Mouse (Mus musculus) T-helper 2 cell (primary cell): ENCODE measurements around the gene Psmb8.

Experiments used
- in situ Hi-C: fragments of 300-600 bp; cut with MboI, MseI; formaldehyde crosslinking; loops from one replicate; pipeline ENCODE4 v1.15.1; 2025; ENCODE audit warnings: high pct_unique_total_duplicates

The Psmb8 gene

DNA sequence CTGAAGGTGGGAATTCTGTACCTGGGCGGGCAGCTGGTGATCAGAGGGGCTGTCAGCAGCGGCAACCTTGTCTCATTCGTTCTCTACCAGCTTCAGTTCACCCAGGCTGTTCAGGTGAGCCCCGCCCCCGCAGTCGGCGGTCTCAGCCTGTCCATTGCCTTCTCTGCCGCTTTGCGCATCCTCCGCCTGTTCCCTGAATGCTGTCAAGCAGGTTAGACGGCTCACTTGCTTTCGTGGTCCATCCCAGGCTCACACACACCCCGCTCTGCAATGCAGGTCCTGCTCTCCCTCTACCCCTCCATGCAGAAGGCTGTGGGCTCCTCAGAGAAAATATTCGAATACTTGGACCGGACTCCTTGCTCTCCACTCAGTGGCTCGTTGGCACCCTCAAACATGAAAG is 4.7 kb upstream of the Psmb8 start:
- in situ Hi-C loops = loop anchor here (10.0 kb wide), 2 partner anchors 238 to 508 kb away; partner anchors contain the start of genes B3galt4, Hnrnpm, Rps18 and Vps52

DNA sequence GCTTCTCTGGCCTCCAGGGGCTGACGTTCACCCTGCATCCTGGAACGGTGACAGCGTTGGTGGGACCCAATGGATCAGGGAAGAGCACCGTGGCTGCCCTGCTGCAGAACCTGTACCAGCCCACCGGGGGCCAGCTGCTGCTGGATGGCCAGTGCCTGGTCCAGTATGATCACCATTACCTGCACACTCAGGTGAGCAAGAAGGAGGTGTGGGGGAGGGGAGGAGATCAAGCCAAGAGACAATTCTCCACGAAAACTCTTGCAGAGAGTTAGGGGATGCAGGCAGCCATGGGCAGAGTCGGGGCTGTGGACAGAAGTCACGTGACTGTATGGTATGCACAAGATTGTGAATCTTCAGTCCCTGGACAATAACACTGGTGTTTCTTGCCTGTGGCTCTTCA is 4.1 kb upstream of the Psmb8 start:
- in situ Hi-C loops = loop anchor here (10.0 kb wide), 2 partner anchors 239 to 509 kb away; partner anchors contain the start of genes B3galt4, Hnrnpm, Rps18 and Vps52

DNA sequence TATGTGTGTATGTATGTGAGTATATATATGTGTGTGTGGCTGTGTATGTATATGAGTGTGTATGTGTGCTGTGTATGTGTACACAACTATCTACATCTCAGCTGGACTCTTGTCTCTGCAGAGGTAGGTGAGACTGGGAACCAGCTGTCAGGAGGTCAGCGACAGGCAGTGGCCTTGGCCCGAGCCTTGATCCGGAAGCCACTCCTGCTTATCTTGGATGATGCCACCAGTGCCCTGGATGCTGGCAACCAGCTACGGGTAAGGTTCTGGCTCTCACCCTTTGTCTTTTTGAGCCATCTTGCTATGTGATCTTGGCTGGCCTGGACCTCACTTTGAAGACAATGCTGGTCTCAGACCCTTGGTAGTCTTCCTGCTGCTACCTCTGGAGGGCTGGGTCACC is 2.8 kb upstream of the Psmb8 start:
- in situ Hi-C loops = loop anchor here (10.0 kb wide), 2 partner anchors 240 to 510 kb away; partner anchors contain the start of genes B3galt4, Hnrnpm, Rps18 and Vps52

DNA sequence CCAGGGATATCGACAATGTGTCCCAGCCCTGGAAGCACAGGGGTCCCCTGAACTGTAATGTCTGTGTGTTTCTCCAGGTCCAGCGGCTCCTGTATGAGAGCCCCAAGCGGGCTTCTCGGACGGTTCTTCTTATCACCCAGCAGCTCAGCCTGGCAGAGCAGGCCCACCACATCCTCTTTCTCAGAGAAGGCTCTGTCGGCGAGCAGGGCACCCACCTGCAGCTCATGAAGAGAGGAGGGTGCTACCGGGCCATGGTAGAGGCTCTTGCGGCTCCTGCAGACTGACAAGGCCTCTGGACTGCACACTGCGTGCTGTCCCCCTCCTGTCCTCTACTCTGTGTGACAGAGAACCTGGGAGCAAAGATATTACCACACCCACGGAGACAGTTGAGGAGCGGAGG is 1.0 kb upstream of the Psmb8 start:
- in situ Hi-C loops = loop anchor here (10.0 kb wide), 2 partner anchors 242 to 512 kb away; partner anchors contain the start of genes B3galt4, Hnrnpm, Rps18 and Vps52

DNA sequence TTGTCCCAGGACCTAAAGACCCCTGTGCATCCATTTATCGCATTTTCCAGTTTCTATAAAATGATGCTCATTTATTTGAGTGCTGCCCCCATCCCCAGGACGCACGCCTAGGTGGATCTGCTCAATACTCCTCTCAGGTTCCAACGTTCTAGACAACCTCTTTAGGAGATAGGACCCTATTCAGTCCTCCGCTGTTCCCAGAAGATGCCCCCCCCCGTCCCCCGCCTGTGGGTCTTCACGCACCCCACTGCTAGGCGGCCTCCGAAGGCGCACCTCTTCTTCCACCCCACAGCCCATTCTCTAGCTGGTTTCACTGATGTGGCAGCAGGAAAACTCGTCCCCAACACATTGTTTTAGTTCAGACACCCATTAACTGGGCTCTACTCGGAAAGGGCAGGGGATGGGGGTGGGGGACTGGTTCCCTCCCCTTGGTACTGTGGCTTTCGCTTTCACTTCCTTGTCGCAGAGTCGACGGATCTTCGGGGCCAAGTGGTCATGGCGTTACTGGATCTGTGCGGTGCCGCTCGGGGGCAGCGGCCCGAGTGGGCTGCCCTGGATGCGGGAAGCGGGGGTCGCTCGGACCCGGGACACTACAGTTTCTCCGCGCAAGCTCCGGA is 491 bp downstream of the Psmb8 start:
- in situ Hi-C loops = loop anchor here (10.0 kb wide), 2 partner anchors 243 to 513 kb away; partner anchors contain the start of genes B3galt4, Hnrnpm, Rps18 and Vps52

DNA sequence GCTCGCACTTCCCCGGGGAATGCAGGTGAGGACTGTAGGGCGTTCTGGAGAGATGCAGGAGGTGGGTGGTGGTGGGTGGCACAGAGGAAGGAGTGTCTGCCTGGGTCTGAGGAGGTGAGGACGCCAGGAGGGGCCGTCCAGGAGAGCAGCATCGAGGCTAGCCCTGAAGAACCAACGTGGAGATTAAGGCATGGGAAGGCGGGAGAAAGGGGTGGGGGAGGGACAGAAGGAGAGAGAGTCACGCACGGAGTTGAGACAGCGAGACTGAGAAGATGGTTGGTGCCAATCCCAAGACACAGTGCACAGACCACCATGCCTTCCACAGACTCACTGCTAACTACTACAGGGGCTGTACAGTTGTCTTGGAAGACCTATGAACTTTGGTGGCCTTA is 996 bp downstream of the Psmb8 start:
- in situ Hi-C loops = loop anchor here (10.0 kb wide), 2 partner anchors 244 to 514 kb away; partner anchors contain the start of genes B3galt4, Hnrnpm, Rps18 and Vps52

DNA sequence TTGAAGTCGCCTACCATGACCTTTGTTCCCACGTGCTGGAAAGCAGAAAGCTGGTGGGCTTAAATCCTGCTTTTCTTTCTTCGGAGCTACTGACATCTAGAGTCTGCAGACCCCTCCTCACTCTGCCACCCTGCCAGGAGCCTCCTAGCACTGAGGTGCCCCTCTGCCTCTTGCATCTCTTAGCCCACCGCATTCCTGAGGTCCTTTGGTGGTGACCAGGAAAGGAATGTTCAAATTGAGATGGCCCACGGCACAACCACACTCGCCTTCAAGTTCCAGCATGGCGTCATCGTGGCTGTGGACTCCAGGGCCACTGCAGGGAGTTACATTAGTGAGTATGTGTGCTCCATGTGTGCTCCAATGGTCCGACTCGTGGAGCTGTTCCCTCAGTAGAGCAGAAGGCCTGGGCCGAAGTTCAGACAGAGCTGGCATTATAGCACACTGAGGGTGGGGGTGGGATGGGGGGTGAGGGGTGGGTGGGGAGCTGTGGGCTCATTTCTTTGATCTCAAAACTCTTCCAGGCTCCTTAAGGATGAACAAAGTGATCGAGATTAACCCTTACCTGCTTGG is 1.6 kb downstream of the Psmb8 start:
- in situ Hi-C loops = loop anchor here (10.0 kb wide), 2 partner anchors 244 to 514 kb away; partner anchors contain the start of genes B3galt4, Hnrnpm, Rps18 and Vps52

- in situ Hi-C loops = no loop called here
Observed at GRCm38 (mm10) chr17:34200047-34200446, 2.5 kb downstream of the Psmb8 start.

DNA sequence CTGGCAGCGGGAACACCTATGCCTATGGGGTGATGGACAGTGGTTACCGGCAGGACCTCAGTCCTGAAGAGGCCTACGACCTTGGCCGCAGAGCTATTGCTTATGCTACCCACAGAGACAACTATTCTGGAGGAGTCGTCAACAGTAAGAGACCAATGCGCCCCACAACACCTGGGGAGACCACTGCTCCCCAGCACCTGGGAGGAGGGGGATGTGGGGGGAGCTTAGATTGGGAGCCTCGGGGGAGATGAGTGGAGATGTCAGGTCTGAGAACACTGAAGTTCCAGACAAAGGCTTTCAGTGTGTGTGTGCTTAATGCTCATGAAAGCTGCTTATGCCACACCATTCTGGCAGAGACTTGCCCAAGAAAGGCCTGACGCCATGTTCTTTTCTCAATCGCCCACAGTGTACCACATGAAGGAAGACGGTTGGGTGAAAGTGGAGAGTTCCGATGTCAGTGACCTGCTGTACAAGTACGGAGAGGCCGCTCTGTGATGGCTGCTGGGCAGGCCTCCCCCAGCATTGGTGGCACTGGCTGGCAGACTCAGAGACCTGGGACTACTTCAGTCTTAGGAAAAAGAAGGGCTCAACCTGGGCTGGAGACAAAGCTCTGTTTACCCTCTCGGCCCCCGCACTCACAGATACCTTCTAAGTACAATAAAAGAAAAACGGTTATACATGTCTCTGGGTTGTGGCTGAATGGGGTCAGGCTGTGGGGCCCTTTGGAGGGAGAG is 3.4 kb downstream of the Psmb8 start:
- in situ Hi-C loops = no loop called here

DNA sequence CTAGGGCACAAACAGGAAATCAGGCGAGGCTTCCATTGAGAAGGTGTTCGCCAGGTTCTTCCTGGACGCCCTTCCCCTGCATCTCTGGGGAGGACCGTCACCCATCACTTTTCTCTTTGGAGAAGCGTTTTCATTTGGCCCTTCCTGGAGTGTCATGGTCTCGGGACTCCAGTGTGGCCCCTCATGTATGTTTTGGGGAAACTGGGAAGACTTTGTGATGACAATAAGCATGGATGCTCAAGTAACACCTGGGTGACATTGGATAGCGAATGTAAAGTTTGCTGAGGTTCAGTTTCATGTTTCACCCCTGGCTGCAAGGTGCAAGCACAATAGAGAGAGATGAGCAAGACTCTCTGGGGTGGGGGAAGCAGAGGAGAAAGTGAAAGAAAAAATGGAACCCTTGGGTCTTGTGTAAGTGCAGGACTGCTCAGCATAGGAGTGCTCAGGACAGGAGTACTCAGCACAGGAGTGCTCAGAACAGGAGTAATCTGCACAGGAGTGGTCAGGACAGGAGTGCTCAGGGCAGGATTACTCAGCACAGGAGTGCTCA is 4.1 kb downstream of the Psmb8 start:
- in situ Hi-C loops = no loop called here

- in situ Hi-C loops = no loop called here
Observed at GRCm38 (mm10) chr17:34202760-34203442, 5.4 kb downstream of the Psmb8 start.

- in situ Hi-C loops = no loop called here
Observed at GRCm38 (mm10) chr17:34203444-34203843, 5.9 kb downstream of the Psmb8 start, which contains the start of gene Tap2. Gene Tap2 (plus strand): TSS chr17:34203527.

DNA sequence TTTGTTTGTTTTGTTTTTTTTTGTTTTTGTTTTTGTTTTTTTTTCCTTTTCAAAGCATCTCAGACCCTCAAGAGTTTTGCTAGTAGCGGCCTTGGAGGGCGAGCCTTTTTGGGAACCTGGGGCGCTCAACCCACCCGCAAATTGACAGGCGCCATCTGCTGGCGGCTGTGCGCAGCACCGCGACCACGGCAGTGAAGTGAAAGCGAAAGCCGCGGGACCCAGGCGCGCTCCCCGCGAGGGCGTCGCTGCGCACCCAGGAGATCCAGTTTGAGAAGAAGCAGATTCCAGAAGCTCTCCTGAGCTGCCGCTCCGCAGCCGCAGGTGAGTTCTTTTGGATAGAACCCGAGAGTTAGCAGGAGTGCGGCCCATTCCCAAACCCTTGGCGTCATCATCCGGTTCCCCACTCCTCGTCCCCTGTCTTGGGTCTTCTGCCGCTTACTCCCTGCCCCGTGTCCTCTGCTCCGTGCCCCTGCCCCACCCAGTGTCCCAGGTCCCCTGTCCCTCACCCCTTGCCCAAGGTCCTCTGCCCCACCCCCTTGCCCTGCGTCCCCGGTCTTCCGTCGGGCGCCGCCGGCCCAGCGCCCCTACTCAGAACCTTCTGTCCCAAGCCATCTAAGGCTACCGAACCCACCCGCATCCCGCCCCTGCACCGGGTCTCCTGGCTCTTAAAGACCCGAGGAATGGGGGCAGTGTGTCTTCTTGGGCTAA is 6.9 kb downstream of the Psmb8 start:
- in situ Hi-C loops = no loop called here

GRCm38 (mm10) chr17:34205021-34205745 is 7.7 kb downstream of the Psmb8 start:
- in situ Hi-C loops = no loop called here

DNA sequence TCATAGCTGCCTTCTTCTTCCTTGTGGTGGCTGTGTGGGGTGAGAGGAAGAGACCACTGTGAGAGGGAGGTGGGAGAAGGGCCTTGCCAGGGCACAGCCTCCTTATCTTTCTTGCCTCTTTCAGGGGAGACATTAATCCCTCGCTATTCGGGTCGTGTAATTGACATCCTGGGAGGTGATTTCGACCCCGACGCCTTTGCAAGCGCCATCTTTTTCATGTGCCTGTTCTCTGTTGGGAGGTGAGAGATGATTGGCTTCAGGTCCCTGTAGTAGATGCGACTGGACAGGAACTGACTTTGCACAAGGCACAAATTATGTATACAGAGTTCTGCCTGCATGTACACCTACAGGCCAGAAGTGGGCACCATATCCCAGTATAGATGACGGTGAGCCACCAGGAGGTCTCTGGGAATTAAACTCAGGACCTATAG is 8.2 kb downstream of the Psmb8 start:
- in situ Hi-C loops = no loop called here

DNA sequence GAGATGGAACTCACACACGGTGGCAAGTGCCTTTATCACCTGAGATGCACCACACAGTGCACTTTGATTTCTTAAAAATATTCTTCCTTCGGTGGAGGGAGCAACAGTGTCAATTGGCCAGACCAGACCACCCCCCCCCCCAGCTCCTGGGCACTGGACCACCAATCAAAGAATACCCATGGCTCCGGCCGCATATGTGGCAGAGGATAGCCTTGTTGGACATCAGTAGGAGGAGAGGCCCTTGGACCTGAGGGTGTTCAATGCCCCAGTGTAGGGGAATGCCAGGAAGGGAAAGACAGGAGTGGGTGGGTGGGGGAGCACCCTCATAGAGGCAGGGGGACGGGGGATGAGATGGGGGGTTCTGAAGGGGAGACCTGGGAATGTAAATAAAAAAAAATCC is 9.2 kb downstream of the Psmb8 start:
- in situ Hi-C loops = no loop called here

GRCm38 (mm10) chr17:34207456-34207855 is 9.9 kb downstream of the Psmb8 start:
- in situ Hi-C loops = no loop called here

DNA sequence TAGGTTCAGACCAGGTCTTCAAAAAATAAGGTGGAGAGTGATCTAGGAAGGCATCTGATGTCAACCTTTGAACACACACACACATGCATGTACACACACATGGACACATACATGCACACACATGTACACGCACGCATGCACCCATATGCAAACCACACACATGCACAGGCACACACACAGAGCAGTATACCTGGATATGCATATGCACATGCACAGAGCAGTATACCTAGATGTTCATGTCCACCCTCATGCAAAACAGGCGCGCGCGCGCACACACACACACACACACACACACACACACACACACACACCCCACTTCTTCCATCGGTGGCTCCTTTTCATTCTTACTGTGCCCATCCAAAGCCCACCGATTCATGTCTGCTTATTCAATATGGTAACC is 10.3 kb downstream of the Psmb8 start:
- in situ Hi-C loops = no loop called here

GRCm38 (mm10) chr17:34208421-34208820 is 10.9 kb downstream of the Psmb8 start:
- in situ Hi-C loops = no loop called here

GRCm38 (mm10) chr17:34209680-34210079 is 12.2 kb downstream of the Psmb8 start:
- in situ Hi-C loops = loop anchor here (5.0 kb wide), 1 partner anchor 38 kb away; no protein-coding TSS in a partner anchor
